Mouse (Mus musculus): ENCODE data around the gene Sec11a. TPM values are rescaled to one million over a fixed set of nuclear protein-coding genes. Genes with fewer than 3 reads are reported as not detected.

The Sec11a gene
- total and polyA plus RNA-seq, 2 experiments from 2014 or later: 48.1 to 140 TPM

- H3K4me1 ChIP-seq (ENCODE audit: insufficient read depth, low read length): no peaks in the 10 kb centered on the region
- H3K27me3 ChIP-seq (ENCODE audit: insufficient read depth, low read length): no peaks in the 10 kb centered on the region
- H3K27ac ChIP-seq: no peak overlapping the region
- H3K4me2 ChIP-seq (ENCODE audit: low read depth, low read length): no peak overlapping the region
- WGBS: 97% methylated on average over 1 of the region's 1 CpGs
- H3K36me3 ChIP-seq (ENCODE audit: insufficient read depth, low read length): peaks cover 12% of the 10 kb centered on the region
- ATAC-seq (no peak), DNase-seq (ENCODE audit: low spot score) (no peak)
- no peak for TF ChIP-seq CTCF (IDR thresholded peaks at IDR 0.05; ENCODE audit: low read depth)
- H3K9me3 ChIP-seq (ENCODE audit: low read length): no peaks in the 10 kb centered on the region
- no peak overlapping the region for H3K4me3 ChIP-seq (ENCODE audit: low read length)
- no peak overlapping the region for H3K9ac ChIP-seq (replicated peaks; ENCODE audit: low read length)
These were observed 11.7 kb downstream of the Sec11a start for GRCm38 (mm10) chr7:80935834-80936233.

DNA sequence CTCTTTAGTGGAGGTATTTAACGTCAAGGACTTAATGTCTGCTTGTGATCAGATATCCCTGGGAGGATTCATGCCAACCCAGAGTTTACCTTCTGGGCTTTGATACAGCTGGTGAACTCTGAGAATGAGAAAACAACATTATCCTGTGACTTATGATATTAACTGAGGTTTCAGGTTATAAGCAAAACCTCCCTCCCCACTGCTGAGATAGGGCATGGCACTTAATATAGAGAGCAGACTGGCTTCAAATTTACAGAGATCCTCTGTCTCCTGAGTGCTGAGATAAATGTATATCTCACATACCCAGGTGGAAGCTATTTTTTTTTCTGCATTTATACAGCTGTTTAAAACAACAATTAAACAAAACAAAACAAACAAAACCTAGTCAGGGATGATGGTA lies 14.8 kb downstream of the Sec11a start:
- WGBS: 65% methylated on average over 1 of the region's 1 CpGs
- no peaks in the 10 kb centered on the region for H3K9me3 ChIP-seq (ENCODE audit: low read length)
- H3K4me2 ChIP-seq (ENCODE audit: low read depth, low read length): no peak overlapping the region
- TF ChIP-seq CTCF (IDR thresholded peaks at IDR 0.05; ENCODE audit: low read depth): no peak
- no peaks in the 10 kb centered on the region for H3K4me1 ChIP-seq (ENCODE audit: insufficient read depth, low read length)
- no peak overlapping the region for H3K27ac ChIP-seq
- no peak for ATAC-seq
- peaks cover 12% of the 10 kb centered on the region for H3K36me3 ChIP-seq (ENCODE audit: insufficient read depth, low read length)
- H3K27me3 ChIP-seq (ENCODE audit: insufficient read depth, low read length): no peaks in the 10 kb centered on the region
- no peak overlapping the region for H3K4me3 ChIP-seq (ENCODE audit: low read length)
- no peak overlapping the region for H3K9ac ChIP-seq (replicated peaks; ENCODE audit: low read length)
- no peak for DNase-seq (ENCODE audit: low spot score)

DNA sequence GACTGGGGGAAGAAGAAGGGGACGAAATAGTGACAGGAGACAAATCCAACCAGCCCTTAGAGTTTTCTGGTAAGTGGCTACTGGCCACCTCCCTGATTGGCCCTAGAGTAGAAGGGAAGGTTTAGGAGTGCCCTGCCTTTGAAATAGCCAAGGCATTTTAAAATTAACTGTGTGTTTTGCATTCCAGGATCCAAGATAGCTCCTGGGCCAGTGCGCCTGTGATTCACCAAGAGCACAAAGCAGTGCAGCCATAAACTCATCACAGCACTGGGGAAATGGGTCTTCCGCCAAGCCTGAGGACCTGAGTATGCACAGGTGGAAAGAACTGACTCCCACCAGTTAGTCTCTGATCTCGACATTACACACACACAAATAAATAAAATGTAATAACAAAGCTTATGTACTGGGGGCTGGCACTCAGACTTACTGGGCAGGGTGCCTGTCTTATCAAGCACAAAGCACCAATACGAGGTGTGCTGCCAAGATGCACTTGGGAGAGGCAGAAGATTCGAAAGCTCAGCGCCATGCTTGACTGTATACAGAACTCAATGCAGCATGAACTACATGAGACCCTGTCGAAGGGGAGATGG lies 15.9 kb downstream of the Sec11a start:
- TF ChIP-seq CTCF (IDR thresholded peaks at IDR 0.05; ENCODE audit: low read depth): no peak
- no peak overlapping the region for H3K4me3 ChIP-seq (ENCODE audit: low read length)
- DNase-seq (ENCODE audit: low spot score) (no peak), ATAC-seq (no peak)
- no peak overlapping the region for H3K4me2 ChIP-seq (ENCODE audit: low read depth, low read length)
- 79% methylated on average over 8 of the region's 8 CpGs for WGBS
- H3K9me3 ChIP-seq (ENCODE audit: low read length): no peaks in the 10 kb centered on the region
- no peak overlapping the region for H3K27ac ChIP-seq
- no peak overlapping the region for H3K9ac ChIP-seq (replicated peaks; ENCODE audit: low read length)
- H3K4me1 ChIP-seq (ENCODE audit: insufficient read depth, low read length): no peaks in the 10 kb centered on the region
- H3K36me3 ChIP-seq (ENCODE audit: insufficient read depth, low read length): peaks cover 16% of the 10 kb centered on the region
- H3K27me3 ChIP-seq (ENCODE audit: insufficient read depth, low read length): no peaks in the 10 kb centered on the region

DNA sequence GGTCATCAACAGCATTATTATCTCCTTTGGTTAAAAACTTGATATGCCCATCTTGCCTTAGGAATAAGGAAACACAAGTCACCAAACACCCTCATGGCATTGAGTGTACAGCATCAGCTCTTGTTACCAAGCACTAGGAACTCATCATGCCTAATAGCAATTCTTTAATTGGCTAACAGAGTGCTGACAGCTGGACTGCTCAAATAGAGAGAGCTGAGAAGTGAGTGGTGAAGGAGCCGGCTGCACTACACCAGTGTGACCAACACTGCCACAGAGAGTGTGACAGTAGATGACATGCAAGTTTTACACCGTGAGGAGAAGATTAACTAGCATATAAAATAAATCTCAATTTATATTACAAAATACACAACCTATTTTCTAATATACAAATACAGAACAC lies 24.4 kb downstream of the Sec11a start:
- 90% methylated on average over 2 of the region's 2 CpGs for WGBS
- H3K27ac ChIP-seq: no peak overlapping the region
- H3K9me3 ChIP-seq (ENCODE audit: low read length): no peaks in the 10 kb centered on the region
- H3K4me2 ChIP-seq (ENCODE audit: low read depth, low read length): no peak overlapping the region
- H3K27me3 ChIP-seq (ENCODE audit: insufficient read depth, low read length): no peaks in the 10 kb centered on the region
- ATAC-seq (no peak), DNase-seq (ENCODE audit: low spot score) (no peak)
- no peak overlapping the region for H3K4me3 ChIP-seq (ENCODE audit: low read length)
- H3K36me3 ChIP-seq (ENCODE audit: insufficient read depth, low read length): peaks cover 37% of the 10 kb centered on the region
- no peak overlapping the region for H3K9ac ChIP-seq (replicated peaks; ENCODE audit: low read length)
- TF ChIP-seq CTCF (IDR thresholded peaks at IDR 0.05; ENCODE audit: low read depth): no peak
- no peaks in the 10 kb centered on the region for H3K4me1 ChIP-seq (ENCODE audit: insufficient read depth, low read length)

- H3K4me2 ChIP-seq (ENCODE audit: low read depth, low read length): no peak overlapping the region
- no peaks in the 10 kb centered on the region for H3K9me3 ChIP-seq (ENCODE audit: low read length)
- no peak overlapping the region for H3K9ac ChIP-seq (replicated peaks; ENCODE audit: low read length)
- no peak for ATAC-seq
- no peaks in the 10 kb centered on the region for H3K4me1 ChIP-seq (ENCODE audit: insufficient read depth, low read length)
- no peaks in the 10 kb centered on the region for H3K27me3 ChIP-seq (ENCODE audit: insufficient read depth, low read length)
- WGBS: 94% methylated on average over 5 of the region's 5 CpGs
- TF ChIP-seq CTCF (IDR thresholded peaks at IDR 0.05; ENCODE audit: low read depth): no peak
- no peak for DNase-seq (ENCODE audit: low spot score)
- peaks cover 41% of the 10 kb centered on the region for H3K36me3 ChIP-seq (ENCODE audit: insufficient read depth, low read length)
- H3K4me3 ChIP-seq (ENCODE audit: low read length): no peak overlapping the region
- H3K27ac ChIP-seq: no peak overlapping the region
These were observed 28.0 kb downstream of the Sec11a start for GRCm38 (mm10) chr7:80919647-80920008.

- H3K27ac ChIP-seq: no peak overlapping the region
- H3K9me3 ChIP-seq (ENCODE audit: low read length): no peaks in the 10 kb centered on the region
- H3K4me1 ChIP-seq (ENCODE audit: insufficient read depth, low read length): no peaks in the 10 kb centered on the region
- no peaks in the 10 kb centered on the region for H3K27me3 ChIP-seq (ENCODE audit: insufficient read depth, low read length)
- no peak overlapping the region for H3K9ac ChIP-seq (replicated peaks; ENCODE audit: low read length)
- H3K4me2 ChIP-seq (ENCODE audit: low read depth, low read length): no peak overlapping the region
- peaks cover 41% of the 10 kb centered on the region for H3K36me3 ChIP-seq (ENCODE audit: insufficient read depth, low read length)
- ATAC-seq (no peak), DNase-seq (ENCODE audit: low spot score) (no peak)
- no peak for TF ChIP-seq CTCF (IDR thresholded peaks at IDR 0.05; ENCODE audit: low read depth)
- H3K4me3 ChIP-seq (ENCODE audit: low read length): no peak overlapping the region
- 88% methylated on average over 8 of the region's 8 CpGs for WGBS
These were observed 28.5 kb downstream of the Sec11a start for GRCm38 (mm10) chr7:80918982-80919646.

GRCm38 (mm10) chr7:80917916-80918465 lies 29.6 kb downstream of the Sec11a start:
- ATAC-seq (no peak), DNase-seq (ENCODE audit: low spot score) (no peak)
- Histone ChIP-seq H3K36me3 (ENCODE audit: insufficient read depth, low read length) (peaks cover 47% of the 10 kb centered on the region), H3K27me3 (ENCODE audit: insufficient read depth, low read length) (no peaks in the 10 kb centered on the region), H3K9me3 (ENCODE audit: low read length) (no peaks in the 10 kb centered on the region), H3K9ac (replicated peaks; ENCODE audit: low read length) (no peak overlapping the region), H3K4me1 (ENCODE audit: insufficient read depth, low read length) (no peaks in the 10 kb centered on the region), H3K4me3 (ENCODE audit: low read length) (no peak overlapping the region), H3K4me2 (ENCODE audit: low read depth, low read length) (no peak overlapping the region), H3K27ac (no peak overlapping the region)
- no peak for TF ChIP-seq CTCF (IDR thresholded peaks at IDR 0.05; ENCODE audit: low read depth)
- WGBS: 84% methylated on average over 4 of the region's 4 CpGs
